Mouse (Mus musculus) leukemia stem cell, adult 10-12 weeks (primary cell): Measurements from ENCODE around the gene Srp54b. TPM values are rescaled to one million over a fixed set of nuclear protein-coding genes. Genes with fewer than 3 reads are reported as not detected.

Experiments
- polyA plus RNA-seq: library from polyadenylated mRNA; stranded (reverse); fragments of >175 nt; gene quantifications from 2 replicates; pipeline ENCODE4 v1.2.3, GENCODE M21; 2012; ENCODE audit warnings: low replicate concordance

Gene Srp54b
- polyA plus RNA-seq, result 17.1 and 126 TPM in 2 replicates

DNA sequence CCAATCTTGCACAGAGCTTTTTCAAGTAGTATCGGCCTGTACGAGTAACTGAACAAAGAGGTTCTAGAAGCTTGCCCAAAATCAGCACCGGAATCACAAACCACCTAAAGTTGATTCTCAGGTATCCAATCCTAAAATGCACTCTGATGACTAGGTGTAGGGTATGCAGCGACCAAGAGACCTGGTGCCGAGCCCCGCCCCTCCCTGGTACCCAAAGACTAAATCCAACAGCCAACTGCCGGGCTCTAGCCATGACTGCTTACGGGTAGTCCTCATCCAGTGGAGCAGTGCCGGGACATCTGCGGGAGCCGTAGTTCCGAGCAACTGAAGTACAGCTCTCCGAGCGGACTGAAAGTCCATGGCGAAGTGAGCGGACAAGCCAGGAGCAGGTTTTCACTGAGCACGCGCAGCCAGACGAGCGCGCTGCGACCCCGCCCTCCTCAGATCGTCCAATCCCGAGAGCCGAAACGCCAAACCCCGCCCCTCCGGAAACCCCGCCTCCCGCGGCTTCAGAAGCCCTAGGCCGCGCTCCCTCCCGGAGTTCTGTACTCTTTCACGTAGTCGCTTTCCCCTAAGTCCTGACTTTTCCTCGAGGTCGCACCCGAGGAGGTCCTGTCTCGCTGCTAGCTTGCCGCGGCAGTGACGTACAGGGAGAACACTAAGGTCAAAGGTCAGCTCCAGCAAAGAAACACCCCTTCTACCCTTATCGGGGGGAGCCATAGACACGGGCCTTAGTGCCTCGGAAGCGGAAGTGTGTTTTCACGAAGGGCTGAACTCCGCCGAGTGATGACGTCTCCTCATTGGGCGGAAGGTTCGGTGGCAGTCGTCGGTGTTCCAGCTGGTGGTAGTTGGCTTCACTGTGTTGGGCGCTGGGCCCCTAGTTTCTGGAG lies at the start of gene Srp54b:
TSS of gene Srp54b (plus strand) at position 546 of the 890 bp plus-strand sequence.

DNA sequence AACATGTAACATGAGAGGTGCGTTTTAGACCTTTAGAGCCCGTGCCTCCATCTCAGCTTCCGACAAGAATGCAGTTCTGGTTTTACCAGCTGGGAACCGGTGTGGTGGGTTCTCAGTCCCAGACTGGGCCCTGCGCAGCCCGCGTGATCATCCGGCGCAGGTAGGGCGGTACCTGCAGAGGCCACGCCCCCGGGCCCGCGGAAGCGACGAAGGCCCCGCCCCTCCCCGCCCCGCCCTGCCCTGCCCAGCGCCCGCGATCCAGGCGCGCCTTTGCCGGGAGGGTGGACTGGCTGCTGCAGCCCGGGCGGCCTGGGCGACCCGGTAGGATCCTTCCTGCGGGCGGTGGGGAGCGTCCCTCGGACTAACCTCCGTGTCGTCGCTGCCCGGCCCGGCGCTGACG lies 30.7 kb upstream of the Srp54b start, which contains the start of gene Fam177a:
TSS of gene Fam177a (plus strand) at position 228 of the 400 bp plus-strand sequence.

DNA sequence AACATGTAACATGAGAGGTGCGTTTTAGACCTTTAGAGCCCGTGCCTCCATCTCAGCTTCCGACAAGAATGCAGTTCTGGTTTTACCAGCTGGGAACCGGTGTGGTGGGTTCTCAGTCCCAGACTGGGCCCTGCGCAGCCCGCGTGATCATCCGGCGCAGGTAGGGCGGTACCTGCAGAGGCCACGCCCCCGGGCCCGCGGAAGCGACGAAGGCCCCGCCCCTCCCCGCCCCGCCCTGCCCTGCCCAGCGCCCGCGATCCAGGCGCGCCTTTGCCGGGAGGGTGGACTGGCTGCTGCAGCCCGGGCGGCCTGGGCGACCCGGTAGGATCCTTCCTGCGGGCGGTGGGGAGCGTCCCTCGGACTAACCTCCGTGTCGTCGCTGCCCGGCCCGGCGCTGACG lies 44.4 kb downstream of the Srp54b start, which contains the start of gene 1700047I17Rik2:
TSS of gene 1700047I17Rik2 (plus strand) at position 287 of the 400 bp plus-strand sequence.

DNA sequence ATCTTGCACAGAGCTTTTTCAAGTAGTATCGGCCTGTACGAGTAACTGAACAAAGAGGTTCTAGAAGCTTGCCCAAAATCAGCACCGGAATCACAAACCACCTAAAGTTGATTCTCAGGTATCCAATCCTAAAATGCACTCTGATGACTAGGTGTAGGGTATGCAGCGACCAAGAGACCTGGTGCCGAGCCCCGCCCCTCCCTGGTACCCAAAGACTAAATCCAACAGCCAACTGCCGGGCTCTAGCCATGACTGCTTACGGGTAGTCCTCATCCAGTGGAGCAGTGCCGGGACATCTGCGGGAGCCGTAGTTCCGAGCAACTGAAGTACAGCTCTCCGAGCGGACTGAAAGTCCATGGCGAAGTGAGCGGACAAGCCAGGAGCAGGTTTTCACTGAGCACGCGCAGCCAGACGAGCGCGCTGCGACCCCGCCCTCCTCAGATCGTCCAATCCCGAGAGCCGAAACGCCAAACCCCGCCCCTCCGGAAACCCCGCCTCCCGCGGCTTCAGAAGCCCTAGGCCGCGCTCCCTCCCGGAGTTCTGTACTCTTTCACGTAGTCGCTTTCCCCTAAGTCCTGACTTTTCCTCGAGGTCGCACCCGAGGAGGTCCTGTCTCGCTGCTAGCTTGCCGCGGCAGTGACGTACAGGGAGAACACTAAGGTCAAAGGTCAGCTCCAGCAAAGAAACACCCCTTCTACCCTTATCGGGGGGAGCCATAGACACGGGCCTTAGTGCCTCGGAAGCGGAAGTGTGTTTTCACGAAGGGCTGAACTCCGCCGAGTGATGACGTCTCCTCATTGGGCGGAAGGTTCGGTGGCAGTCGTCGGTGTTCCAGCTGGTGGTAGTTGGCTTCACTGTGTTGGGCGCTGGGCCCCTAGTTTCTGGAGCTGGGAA lies 75.0 kb downstream of the Srp54b start, which contains the start of gene Srp54c:
TSS of gene Srp54c (plus strand) at position 543 of the 894 bp plus-strand sequence.

Other genes with a start within 250 kb of the Srp54b start
- gene Gm20403, start 168.6 kb upstream of the Srp54b start, polyA plus RNA-seq, result 3.3 and 12.3 TPM in 2 replicates
- gene Baz1a, start 140.8 kb upstream of the Srp54b start, polyA plus RNA-seq, result 35.4 and 44.5 TPM in 2 replicates
- gene 2700097O09Rik, start 75.0 kb upstream of the Srp54b start, polyA plus RNA-seq, result 0.66 TPM in 1 of 2 replicates, not detected in the other
- gene Srp54a, start 74.8 kb upstream of the Srp54b start, polyA plus RNA-seq, result 0.61 and 2.4 TPM in 2 replicates
- gene Fam177a, start 30.6 kb upstream of the Srp54b start, polyA plus RNA-seq, result 2.0 and 3.1 TPM in 2 replicates
- gene 1700047I17Rik2, start 44.5 kb downstream of the Srp54b start, polyA plus RNA-seq, result not detected in 2 replicates
- 0.19 and 1.2 TPM in 2 replicates for gene Srp54c, start 75.1 kb downstream of the Srp54b start, polyA plus RNA-seq
- 1.1 TPM in 2 replicates for gene 1110008L16Rik, start 144.5 kb downstream of the Srp54b start, polyA plus RNA-seq
- 0.08 and 1.1 TPM in 2 replicates for gene Ppp2r3c, start 147.9 kb downstream of the Srp54b start, polyA plus RNA-seq
- 6.5 and 17.6 TPM in 2 replicates for gene Psma6, start 229.1 kb downstream of the Srp54b start, polyA plus RNA-seq